Mouse (Mus musculus) layer of hippocampus, adult 11-12 months (tissue): Measurements from ENCODE around the gene Tmem151b.

Source experiments
- DNase-seq: peaks from one replicate; pipeline ENCODE4 v3.0.0; 2022; ENCODE audit warnings: low spot score

Gene Tmem151b

DNA sequence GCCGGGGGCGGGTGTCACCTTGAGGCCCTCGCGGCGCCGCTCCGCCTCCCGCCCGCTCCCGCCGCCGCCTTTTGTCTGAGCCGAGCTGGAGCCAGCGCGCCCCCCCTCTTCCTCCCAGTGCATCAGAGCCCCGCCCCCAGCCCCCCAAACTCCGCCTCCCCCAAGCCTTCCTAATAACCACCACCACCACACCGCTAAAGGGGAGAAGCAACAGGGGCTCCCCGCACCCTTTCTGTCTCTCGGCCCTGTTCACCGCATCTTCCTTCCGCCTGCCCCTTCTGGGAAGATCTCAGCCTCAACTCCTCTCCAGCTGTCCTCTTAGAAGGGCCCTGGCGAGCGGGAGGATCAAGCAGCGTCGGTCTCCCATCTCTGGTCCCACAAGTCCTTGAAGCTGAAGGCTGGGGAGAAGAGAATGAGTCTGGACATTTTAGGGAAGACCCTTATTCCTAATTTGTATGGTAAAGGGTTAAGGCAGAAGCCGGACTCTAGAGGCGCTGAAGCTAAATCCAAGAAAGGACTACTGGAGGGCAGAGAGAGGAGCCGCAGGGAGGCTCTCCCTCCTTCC is at the start of gene Tmem151b:
Gene Tmem151b (minus strand): TSS at position 61 of the 565 bp plus-strand sequence.
- DNase-seq = peak; percentile 63

DNA sequence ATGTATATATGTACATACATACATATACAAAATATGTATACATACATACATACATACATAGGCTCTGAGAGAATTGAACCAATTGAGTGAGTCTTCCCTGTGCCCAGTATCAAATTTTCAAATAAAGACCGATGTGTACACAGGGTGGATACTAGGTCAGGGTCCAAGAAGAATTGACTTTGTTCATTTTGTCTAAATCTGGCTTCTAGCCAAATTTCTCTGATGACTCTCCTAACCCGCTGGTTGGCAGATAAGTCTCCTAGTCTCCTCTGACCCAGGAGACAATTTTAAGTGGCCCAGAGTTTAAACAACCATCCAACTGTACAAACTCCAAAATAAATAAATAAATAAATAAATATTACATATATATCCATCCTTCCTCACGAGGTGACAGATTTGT is 49.4 kb upstream of the Tmem151b start:
- DNase-seq = no peak

DNA sequence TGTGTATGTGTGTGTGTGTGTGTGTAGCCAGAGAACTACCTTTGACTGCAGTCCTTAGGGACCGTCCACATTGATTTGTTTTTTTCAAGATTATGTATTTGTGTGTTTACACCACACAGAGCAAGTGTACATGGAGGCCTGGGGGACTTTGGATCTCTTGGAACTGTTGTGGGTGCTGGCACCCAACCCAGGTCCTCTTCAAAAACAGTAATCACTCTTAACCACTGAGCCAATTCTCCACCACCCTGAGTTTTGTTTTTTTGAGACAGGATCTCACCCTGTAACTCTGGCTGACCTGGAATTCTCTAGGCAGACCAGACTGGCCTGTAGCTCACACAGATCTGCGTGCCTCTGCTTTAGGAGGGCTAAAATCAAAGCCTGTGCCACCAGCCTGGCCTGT is 48.9 kb upstream of the Tmem151b start:
- no peak for DNase-seq

DNA sequence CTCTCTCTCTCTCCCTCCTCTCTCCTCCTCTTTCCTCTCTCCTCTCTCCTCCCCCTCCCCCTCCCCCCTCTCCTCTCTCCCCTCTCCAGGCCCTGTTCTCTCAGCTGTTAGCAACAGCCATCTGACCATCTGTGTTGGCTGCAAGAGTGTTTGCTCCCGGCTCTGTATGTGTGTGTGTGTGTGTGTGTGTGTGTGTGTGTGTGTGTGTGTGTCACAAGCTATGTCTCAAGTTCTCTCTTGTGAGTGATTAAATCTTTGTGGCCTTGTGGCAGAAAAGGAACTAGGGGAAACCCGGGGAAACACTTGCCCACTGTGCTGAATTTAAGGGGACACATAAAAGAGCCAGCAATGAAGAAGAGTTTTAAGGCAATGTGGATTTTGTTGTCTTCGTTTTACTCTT is 48.3 kb upstream of the Tmem151b start:
- no peak for DNase-seq

DNA sequence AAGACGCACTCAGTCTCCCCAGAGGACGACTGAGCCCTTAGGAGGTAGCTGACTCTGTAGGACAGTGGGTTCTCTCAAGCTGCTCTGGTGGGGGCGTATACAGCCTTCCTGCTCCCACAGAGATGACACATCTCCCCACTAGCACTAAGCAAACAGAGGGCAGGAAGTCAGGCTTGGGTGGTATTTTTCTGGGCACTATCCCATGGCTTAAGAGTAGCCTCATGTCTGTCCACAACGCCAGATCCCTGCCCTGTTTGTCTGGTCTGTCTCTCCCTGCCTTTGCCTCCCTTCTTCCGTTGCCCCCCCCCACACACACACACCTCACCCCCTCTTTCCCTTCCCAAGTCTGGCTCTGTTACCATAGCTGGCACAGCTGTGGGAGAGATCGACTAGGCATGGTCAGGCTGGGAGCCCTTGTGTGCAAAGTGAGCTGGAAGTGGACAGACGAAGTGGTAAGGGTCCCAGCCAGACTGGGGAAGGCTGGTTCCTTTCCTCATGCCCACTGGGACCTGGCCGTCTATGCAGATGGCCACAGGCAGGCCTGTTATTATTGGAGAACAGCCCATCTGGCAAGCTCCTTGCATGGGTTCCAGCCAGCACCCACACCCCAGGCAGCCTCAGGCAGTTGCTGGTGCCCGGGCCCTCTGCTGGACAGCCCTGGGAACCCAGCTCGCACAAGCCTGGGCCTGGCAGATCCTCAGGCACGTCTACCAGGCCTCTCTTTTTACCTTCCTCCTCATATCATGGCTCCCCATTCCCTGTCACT is 47.3 kb upstream of the Tmem151b start:
- DNase-seq = peak; percentile 71

DNA sequence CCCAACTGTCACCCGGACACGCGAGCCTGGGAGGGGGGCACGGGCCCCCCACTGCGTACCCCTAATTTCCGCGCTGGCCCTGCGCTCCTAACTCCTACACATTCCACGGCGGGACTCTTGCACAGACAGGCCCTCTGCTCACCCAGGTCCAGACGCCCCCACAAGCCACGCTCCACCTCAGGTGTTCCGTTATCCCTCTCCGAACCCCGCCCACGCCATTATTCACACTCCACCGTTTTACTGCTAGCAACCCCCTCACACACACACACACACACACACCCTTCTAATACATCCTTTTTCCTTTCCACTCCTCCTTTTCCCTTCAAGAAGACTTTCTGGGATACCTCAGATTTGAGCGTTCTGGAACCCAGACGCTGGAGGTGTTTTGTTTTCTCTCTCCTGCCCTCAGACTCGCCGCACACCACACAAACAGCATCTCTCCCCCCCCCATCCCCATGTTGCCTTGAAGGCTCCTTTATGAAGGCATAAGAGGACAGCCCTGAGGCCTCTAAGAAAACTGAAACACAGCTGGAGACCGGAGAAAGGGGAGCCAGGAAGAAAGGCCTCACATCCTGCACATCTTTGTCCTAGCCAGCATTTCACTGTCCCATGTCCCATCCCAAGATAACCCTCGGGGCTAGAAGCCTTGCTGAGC is 46.4 kb upstream of the Tmem151b start:
- no peak for DNase-seq

DNA sequence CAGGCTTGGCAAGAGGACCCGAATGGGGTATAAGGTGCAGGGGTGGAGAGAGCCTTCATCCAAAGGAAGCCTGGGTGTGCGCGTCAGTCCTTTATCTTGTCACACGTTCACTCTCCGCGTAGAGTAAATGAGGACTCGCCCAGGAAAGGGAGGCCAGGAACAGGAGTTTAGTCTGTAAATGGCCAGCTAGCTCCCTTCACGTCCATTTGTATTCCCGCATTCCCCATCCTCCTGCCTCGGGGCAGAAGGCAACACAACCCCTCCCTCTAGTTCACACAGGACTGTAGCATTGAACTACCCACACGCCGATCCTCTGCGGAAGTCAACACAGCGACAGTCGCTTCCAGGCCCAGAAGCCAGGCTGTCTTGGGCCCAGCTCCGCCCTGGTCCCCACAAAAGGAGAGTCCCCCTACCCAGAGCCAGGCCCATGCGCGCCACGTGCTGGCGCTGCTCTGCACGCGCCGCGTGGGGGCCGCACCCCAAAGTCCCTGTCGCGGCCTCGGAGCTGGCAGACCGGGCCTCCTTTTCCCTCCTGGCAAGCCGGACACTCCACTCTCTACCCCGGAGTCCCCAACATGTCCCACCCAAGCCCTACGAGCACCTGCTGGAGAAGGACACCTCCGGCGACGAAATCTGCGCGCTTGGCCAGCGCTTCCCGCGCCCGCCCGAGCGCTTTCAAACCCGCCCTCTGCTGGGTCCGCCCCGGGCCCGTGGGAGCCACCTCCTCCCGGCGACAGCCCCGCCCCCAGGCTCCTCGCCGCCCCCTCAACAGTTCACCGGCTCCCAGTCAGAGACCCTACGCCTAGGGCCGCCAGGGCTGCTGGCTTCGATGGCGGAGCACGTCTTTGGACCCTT is 45.6 kb upstream of the Tmem151b start:
- DNase-seq = peak; percentile 51

DNA sequence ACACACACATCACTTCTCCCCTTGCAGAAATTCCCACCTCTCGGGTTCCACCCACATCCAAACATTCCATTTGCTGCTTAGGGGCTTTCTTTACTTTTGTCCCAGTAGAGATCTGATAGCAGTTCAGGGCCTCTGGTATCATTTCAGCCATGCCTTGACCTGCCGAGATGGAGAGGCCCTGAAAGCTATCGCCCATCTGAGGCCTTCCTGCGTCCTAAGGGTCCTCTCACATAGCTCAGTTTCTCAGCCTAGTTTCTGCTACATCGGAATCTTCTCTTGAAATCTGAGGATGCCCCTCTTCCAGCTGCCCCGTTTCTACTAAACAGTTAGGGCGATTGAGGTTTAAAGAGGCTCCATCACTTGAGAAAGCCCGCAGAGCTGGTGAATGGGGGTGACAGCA is 44.7 kb upstream of the Tmem151b start:
- DNase-seq = no peak

DNA sequence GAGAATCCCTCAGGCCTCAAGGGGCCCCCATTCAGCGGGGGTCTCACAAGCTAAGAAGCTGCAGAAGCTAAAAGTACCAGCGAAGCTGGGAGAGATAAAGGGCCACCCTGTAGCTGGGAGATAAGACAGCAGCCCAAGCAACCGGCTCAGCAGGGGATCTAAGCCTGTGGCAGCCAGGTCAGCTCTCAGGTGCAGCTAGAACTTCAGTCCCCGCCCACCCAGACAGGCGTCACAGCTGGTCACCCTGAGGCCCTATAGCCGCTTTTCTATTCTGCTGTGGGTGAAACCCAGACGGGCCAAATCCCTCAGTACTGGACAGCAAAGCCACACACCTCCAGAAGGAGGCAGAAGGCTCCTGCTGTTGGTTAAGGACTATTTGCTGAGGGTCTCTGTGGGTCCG is 44.0 kb upstream of the Tmem151b start:
- DNase-seq = no peak

DNA sequence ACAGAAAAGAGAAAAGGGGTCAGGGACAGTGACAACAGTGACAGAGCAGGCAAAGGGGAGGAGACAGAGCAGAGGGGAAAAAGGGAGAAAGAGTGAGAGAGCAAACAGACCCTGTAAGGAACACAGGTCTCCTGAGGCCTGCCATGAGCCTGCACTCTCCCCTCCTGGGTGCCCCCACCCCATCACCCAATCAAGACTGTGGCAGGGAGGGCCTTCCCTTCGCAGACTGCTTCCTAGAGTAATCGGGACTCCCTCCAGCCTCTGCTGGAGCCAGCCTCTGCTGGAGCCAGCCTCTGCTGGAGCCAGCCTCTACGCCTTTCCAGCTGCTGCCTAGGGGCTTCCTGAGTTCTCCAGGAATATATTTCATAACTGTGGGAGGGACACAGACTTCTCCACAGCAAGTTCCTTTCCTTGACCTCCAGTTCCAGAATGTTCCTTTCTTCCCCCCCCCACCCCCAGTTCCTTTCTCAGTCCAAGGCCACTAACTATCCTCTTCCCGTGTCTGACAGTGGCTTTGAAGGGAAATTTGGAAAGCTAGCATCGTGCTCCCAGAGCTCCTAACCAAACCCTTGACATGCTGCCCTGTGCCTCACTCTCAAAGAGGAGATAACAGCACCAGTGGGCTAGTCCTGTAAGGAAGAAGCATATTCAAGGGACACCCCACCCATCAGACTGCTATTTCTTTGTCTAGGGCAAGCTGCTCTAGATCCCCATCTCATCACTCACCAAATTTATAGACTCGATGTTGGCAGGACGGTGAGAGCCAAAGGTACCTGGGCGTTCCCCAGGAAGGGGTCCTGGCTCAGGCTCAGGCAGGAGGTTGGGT is 43.3 kb upstream of the Tmem151b start:
- no peak for DNase-seq

DNA sequence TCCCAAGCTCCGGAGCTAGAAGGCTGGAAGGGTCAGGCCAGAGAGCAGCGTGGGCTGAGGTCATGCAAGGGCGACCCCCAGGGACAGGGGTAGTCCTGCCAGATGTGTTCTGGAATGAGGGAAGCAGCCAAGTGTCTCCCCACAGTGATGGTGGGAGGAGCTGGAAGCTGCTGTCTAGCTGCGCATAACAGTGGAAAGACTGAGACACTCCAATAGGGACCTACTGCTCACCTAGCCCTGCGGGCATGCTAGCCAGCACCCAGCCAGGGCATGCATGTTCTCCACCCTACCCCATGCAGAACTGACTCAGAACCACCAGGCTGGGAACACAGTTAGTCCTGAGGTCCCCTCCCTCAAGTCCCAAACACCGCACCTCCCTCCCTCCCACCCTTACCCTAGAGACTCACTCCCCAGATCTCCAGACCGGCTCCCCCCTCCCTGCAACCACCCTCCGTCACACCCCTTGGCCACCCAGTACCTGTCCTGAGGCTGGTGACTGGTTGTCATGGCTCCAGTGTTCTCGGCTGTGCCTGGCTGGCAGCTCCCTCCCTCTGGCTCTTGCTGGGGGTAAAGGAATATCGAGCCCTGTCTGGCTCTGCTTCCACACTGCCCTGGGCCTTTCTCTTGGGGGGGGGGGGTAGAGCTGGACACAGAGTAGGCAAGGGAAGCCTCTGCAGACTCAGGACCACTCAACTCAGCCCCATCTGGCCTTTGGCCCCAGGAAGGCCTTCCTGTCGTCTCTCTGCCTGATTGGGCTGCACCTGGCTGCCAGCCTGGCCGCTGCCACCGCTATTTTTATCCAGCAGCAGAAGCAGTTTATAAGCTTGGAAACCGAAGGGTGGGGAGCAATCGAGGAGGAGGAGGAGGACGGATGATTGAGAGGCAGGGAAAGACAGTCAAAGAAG is 42.5 kb upstream of the Tmem151b start:
- no peak for DNase-seq

DNA sequence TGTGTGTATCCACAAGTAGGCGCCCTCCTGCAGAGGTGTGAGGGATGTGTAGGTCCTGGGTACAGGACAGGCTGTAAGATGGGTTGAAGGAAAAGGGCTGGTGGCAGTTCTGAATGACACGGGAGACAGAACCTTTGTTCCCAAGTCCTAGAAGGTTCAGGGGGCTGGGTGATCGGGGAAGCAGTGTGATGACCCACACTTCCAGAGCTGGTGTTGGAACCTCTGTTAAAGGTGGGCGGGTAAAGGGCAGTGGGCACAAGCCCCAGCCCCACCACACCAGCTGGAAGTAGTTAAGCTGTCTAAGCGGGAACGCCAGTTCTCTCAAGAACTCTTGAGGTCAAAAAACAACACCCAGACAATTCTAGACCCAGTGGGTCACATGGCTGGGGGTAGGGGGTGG is 40.9 kb upstream of the Tmem151b start:
- no peak for DNase-seq

DNA sequence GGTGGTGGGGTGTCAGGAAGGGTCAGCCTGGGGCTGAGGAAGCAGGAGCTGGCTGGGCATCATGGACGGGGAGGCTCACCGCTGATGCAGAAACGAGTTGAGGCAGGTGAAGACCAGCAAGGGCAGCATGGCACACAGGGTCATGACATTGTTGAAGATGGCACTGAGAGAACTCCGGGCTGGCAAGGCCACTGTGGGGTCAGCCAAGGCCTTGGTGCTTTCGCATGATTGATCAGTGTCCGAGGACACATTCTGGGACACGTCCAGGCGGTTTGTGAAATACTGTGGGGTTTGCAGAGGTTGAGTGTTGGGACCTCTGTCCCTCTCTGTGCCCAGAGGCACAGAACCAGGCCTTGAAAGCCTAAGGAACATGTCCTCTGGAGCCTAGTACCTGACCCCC is 40.4 kb upstream of the Tmem151b start:
- no peak for DNase-seq

DNA sequence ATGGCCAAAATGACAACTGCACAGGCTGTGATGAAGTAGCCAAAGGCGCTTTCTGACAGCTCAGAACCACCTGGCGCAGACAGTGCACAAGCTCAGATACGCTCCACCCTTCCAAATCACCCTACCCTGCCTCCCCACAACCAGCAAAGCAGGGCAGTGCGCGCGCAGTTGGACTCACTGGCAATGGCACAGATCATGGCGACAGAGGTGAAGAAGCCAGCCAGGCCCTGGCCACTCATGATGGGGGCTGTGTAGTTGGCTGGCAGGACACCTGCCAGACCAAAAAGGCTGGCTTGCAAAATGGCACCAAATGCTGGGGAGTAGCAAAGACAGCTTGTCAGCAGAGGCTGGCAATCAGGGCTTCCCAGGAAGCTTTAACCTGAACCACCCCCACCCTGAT is 39.8 kb upstream of the Tmem151b start:
- no peak for DNase-seq

DNA sequence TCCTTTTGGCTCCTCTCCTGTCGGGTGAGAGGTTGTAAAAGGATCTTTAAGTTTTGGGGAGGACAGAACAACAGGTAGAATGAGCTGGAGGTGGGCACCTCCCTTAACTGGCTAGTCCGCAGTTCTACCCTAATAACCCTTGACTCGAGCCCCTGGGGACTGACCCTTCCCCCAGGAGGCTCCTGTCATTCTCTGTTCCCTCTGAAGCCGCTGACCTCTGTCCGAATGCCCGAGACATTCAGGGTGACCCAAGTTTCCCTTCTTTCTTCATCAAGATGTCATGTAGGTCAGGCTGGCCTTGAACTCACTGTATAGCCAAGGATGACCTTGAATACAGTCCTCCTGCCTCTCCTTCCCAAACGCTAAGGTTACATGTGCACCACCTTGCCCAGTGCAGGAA is 38.9 kb upstream of the Tmem151b start:
- no peak for DNase-seq

DNA sequence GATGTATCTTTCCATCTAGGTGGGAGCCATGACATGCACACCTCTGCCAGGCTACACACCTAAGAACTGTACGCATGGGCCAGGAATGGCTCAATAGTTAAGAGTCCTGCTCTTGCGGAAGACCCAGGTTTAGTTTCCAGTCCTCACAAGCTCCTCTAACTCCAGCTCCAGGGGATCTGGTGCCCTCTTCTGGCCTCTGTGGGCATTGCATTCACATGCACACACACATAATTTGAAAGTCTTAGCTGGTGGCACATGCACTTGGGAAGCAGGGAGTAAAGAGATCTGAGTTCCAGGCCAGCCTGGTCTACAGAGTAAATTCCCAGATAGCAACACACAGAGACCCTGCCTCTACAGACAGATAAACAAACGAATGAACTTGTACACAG is 37.0 kb upstream of the Tmem151b start:
- no peak for DNase-seq

DNA sequence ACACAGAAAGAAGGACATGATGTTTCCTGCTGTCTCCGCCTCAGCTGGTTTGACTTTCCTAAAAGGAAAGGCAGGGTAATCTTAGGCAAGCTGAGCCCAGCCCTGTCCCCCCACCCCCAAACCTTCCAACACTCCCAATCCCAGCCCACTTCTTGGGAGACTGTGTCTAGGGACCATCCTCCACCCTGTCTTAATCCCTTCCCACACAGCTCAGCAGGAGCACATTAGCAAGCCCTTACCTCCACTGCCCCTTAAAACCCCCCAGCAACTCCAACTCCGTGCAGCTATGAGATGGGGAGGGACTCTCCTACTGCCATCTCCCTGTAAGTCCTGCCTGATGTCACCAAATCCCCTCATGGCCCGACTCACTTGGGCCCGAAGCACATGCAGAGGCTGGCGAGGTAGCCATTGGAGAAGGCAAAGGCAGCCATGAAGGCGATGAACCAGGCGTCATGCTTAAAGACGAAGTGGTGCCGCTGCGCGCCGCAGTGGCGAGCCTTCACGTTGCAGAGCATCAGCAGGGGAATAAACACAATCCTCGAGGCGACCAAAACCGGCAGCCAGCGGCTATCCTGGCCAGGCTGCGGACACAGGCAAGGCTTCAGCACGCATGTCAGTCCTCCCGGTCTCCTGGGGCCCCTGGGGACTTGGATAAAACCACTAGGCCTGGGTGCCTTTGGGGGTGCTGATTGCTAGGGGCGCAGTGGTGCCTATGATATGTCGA is 36.4 kb upstream of the Tmem151b start:
- DNase-seq = no peak

DNA sequence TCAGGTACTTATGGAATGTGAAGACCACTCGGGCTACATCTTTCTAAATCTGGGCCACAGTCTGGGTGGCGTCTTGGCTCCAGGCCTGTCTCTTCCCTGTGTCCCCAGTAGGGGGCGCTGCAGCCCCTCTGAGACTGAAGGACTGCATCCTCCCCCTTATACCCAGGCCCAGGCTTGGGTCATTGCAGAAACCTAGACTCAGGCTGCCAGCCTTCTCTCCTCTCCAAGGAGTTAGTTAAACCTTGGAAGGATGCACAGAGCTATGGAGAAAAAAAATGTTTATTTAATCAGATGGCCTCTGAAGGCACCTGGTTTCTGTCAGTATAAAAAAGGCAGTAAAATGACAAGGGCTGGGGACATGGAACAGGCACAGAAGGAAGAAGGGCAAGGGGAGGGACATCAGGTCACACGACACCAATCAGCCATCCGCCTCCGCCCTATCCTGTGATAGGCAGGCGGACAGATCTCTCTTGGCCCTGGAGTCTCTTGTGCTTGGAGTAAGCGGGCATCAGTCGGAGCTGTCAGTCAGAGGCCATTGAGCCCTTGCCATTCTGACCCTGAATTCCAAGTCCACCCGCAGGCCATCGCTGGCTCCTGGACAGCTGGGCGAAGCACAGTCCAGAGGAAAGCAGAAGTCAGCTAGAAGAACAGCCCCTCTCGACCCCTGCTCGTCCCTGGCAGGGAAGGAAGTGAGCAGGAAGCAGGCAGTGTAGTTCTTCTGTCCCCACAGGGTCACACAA is 35.6 kb upstream of the Tmem151b start:
- DNase-seq = peak; percentile 84
